Mouse (Mus musculus) ovary, postnatal 10 days (tissue): ENCODE results near the gene Arhgdia.

Experiments used
- DNase-seq: peaks from one replicate; pipeline ENCODE4 v3.0.0; 2022; ENCODE audit warnings: low spot score

Gene Arhgdia

DNA sequence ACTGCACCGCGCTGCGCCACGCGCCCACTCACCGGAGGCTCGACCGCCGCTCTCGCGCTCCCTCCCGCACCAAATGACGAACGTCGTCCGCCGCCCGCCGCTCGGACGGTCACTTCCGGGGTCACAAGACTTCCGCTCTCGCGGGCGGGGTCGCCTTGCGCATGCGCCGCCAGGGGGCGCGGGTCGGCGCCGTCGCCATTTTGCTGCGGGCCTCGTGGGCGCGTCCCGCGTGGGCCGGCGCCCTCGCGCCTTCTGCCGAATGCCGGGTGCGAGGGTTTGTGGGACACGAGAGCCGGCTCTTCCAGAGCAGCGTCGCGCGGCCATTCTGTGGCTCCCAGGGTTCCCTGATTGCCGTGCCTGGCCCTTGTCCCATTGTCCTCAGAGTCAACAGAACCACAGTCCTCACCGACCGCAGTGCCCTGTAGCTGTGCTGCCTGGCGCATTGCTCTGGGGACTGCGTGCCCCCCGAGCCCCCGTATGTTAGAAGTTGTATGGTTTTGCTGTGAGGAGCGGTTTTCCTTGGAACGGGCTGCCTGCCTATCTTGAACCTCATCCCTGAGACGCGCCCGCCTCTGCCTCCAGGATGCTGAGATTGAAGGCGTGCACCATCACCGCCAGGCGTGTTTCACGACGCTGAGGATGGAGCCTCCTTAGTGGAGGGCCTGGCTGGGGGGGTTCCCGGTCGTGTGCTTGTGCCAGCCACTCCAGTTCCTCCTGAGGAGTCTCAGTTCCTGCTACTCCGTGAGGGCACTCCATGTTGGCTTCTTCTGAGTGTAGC lies at the start of gene Arhgdia:
Gene Arhgdia (minus strand): TSS at position 135 of the 778 bp plus-strand sequence.
- DNase-seq = peak; percentile 78

DNA sequence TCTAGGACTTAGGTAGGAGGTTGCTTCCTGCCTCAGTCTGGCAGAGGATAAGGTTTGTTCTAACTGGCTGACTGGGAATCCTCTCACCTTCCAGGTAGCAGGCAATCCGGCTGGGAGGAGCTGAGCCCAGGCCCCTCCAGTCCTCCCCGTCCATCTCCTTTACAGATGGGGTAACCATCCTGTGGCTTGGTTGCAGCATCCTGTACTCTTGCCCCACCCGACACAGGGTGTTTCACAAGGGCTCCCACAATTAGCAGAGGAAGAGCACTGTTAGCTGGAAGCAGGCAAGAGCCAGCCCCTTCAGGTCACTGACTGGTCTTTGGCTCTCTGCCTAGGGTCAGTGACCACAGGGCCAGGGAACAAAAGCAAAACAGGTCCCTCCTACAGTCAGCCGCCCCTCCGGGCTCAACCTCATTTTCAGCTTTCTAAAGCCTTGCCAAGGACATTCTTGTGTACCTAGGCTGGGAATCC lies 49.0 kb upstream of the Arhgdia start:
- DNase-seq = no peak

- DNase-seq = no peak
Measured at GRCm38 (mm10) chr11:120629911-120630310, 48.5 kb upstream of the Arhgdia start.

- DNase-seq = no peak
Measured at GRCm38 (mm10) chr11:120629341-120629730, 47.9 kb upstream of the Arhgdia start.

DNA sequence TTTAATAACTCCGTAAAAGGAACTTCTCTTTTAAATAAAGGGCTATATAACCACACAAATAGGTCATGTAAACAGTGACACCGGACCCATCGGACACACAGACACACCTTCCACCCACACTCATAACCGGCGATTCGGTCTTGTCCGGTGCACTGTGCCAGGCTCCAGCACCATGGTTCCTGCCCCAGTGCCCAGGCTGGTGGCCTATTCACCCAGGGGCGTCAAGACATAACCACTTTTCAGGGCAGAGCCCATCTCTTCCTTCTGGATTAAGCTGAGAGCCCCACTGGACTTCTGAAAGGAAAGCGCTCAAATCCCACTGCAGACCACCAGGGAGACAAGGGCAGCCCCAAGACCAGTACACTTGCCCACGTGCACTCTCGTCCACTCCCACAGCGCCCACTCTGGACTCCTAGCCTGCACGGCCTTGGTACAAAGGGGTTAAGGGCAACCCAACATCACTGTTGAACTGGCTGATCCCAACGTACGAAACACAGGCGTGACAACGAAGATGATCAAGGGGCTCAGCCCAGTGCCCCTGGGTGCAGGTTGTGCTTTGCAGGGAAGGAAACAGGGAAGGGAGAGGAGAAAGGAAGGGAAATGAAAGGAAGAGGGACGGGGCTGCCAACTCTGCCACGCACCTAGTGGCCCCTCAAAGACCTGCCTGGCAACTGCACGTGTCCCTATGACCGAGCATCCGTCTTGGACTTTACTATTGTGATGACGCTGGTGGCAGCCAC lies 47.3 kb upstream of the Arhgdia start:
- no peak for DNase-seq

GRCm38 (mm10) chr11:120627468-120628300 lies 46.3 kb upstream of the Arhgdia start:
- DNase-seq = no peak

GRCm38 (mm10) chr11:120626785-120627467 lies 45.5 kb upstream of the Arhgdia start:
- DNase-seq = no peak

- DNase-seq = no peak
Measured at GRCm38 (mm10) chr11:120625152-120625775, 43.8 kb upstream of the Arhgdia start, which contains the start of gene Sirt7. Gene Sirt7 (minus strand): TSS chr11:120625240.

- DNase-seq = no peak
Measured at GRCm38 (mm10) chr11:120624680-120625111, 43.3 kb upstream of the Arhgdia start.

- no peak for DNase-seq
Measured at GRCm38 (mm10) chr11:120623961-120624679, 42.7 kb upstream of the Arhgdia start.

DNA sequence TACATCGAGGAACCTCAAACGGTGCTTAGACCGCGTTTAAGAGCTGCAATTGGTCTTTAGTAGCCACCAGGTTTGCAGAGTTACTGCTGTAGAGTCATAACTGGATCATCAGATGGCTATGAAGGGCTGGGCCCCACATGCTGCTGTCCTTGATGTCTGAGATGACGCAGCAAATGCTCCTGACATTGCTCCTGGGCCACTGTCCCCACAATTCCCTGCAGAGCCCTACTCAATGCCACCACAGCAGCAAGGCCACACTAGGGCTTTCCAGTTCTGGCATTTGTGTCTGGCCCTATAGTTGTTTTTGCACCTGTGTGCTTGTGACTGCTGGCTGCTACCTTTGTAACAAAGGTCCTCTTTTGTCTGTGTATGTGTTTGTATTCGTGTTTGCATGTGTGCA lies 41.4 kb upstream of the Arhgdia start:
- no peak for DNase-seq

GRCm38 (mm10) chr11:120620195-120620594 lies 38.8 kb upstream of the Arhgdia start:
- no peak for DNase-seq

DNA sequence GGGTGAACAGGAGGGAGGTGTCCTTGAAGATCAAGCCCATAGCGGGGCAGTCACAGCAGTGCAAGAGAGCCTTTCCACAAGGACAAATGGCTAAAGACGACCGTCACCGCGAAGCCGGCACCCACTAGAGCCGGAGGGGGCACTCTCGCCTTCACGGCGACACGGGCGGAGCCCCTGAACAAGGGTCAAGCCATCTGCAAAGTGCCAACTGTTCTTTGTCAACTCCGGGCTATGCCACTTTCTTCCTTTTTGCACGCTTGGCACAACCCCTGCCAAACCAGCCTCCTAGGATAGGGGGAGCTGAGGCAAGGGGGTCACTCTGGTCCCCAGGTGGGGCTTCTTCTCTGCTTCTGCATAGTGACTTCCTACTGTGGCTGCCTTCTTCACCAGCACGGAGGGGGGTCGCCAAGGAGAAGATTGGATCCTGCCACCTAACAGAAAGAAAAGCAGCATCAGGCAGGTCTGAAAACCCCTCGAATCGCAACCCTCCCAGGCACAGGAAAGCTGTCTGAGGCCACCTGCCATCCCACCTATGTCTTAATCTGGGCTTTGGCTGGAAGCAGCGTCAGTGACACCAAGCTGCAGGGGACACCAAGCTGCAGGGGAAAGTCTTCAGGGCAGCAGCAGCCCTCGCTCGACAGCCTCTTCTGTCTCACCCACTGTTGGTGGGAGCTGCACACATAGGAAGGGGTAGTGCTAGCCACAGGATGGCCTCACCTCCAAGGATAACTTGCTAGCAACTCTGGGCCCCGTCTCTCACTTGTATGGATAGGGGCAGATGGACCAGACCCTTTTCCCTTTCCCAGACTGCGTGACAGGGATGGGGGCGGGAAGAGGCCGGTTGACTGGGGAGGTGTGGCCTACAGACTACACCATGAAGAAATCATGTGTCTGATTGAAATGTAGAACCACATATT lies 37.5 kb upstream of the Arhgdia start:
- no peak for DNase-seq

- DNase-seq = peak; percentile 53
Measured at GRCm38 (mm10) chr11:120617519-120618112, 36.2 kb upstream of the Arhgdia start, which contains the start of gene Pcyt2. Gene Pcyt2 (minus strand): TSS chr11:120617936.

GRCm38 (mm10) chr11:120616617-120617294 lies 35.3 kb upstream of the Arhgdia start:
- no peak for DNase-seq

GRCm38 (mm10) chr11:120615606-120616203 lies 34.3 kb upstream of the Arhgdia start:
- DNase-seq = no peak

DNA sequence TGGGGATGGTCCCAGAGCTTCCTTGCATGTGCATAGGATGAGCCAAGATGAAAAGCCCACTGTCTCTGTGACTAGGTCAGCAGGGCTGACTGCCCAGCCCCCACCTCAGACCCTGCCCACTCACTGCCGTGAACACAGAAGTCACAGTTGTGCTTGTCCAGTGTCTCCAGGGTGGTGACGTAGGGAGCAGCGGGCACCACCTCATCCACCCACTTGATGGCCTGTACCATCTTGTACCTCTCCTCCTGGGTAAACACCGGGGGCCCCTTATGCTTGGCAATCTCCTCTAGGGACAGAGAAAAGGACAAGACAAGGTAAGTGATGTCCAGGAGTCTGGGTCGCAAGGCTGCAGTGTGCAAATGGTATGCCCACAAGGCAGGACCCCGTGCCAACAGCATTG lies 33.7 kb upstream of the Arhgdia start:
- no peak for DNase-seq

DNA sequence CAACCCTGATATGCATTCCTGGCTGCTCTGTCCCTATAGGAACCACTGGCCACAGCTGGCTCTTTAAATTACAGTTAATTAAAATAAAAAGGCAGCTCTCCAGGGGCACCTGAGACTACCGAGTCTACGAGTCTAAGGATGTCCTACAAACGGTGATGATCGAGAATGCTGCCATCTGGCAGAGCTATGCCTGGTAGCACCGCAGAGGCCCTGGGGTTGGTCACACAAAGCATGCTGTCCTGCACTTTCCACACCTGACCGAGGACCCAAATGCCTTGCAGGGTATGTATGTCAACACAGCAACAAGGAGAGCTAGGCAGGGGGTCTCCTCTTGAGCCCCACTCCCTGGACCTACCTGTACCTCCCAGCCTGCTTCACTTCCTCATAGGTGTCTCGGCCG lies 32.6 kb upstream of the Arhgdia start:
- no peak for DNase-seq
